Mouse (Mus musculus) lung, adult 2 months (tissue): ENCODE measurements around the gene Timm8b. TPM values are rescaled to one million over a fixed set of nuclear protein-coding genes. Genes with fewer than 3 reads are reported as not detected.

Experiments
- DNase-seq: peaks from one replicate; pipeline ENCODE4 v3.0.0; 2022
- H3K4me1 ChIP-seq: fragments of 200-500 bp; 2 replicates; pipeline ENCODE4 v1.6.1; 2011; ENCODE audit warnings: low read length; ENCODE audit not compliant: control insufficient read depth, insufficient read depth
- H3K4me3 ChIP-seq: fragments of 200-500 bp; replicated peaks from 2 replicates; pipeline ENCODE3; 2011; ENCODE audit warnings: low read depth, mild to moderate bottlenecking, control low read depth, low read length; ENCODE audit errors: extremely low read depth
- CTCF ChIP-seq: fragments of 200-500 bp; IDR thresholded peaks from 2 replicates; pipeline ENCODE4 v1.5.1; 2011; ENCODE audit warnings: mild to moderate bottlenecking, low read length, control low read depth; ENCODE audit not compliant: insufficient read depth
- POLR2A ChIP-seq: fragments of 200-500 bp; IDR thresholded peaks from 2 replicates; pipeline ENCODE4 v1.6.1; 2011; ENCODE audit warnings: low read depth, mild to moderate bottlenecking, control low read depth, low read length, borderline replicate concordance; ENCODE audit errors: extremely low read depth
- WGBS: fragments of 180-500 bp; shearing (Covaris S2); methylation state at CpG from one replicate; pipeline ENCODE4 v1.1.7; 2018; 5-methylcytosine and 5-hydroxymethylcytosine counted together
- polyA plus RNA-seq: library from polyadenylated mRNA; depleted of rRNA; stranded (reverse); fragments of >200 nt; gene quantifications from 2 replicates; pipeline ENCODE4 v1.2.3, GENCODE M21; 2012; rRNA removed

The Timm8b gene
- polyA plus RNA-seq, 1 experiment = 90.8 TPM

DNA sequence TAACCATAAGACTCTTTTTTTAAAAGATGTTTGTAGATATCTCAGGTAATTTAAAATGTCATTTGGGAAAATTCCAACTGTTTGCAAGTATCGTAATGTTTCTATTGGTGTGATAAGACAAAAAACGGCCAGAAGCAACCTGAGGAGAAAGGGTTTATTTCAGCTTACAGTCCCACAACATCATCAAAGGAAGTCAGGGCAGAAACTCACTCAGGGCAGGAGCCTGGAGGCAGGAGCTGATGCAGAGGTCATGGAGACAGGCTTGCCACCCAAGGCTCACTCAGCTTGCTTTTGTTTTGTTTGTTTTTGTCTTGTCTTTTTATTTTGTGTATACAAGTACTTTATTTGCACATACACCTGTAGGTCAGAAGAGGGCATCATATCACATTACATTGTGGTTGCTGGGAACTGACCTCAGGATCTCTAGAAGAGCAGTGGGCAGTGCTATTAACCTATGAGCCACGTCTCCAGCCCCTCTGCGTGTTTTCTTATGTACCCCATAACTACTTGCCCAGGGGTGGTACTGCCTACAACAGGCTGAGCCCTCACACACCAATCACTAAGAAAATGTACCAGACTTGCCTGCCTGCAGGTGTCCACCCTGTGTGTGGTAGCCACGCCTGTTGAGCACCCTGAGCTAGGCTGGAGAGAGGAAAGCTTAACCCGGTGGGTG lies 28.4 kb downstream of the Timm8b start:
- WGBS = 86% methylated on average over 6 of the region's 6 CpGs
- H3K4me3 ChIP-seq = no peak overlapping the region
- no peak for DNase-seq
- H3K4me1 ChIP-seq = no peaks in the 10 kb centered on the region
- TF ChIP-seq POLR2A (no peak), CTCF (no peak)

DNA sequence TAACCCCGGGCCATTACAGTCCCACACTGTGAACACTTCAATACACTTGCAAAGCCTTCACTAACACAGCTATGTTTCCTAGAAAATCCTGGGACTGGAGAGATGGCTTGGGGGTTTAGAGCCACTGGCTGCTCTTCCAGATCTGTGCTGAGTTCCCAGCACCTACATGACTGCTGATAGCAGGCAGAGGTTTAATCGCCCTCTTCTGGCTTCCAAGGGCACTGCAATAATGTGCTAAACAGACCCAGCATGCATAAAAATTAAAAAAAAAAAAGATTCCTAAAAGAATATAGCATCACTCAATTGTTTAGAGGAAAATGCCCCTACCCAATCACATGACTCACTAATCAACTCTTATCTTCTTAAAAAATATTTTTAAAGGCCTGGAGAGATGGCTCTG lies 29.3 kb downstream of the Timm8b start:
- TF ChIP-seq CTCF (no peak), POLR2A (no peak)
- 59% methylated on average over 2 of the region's 2 CpGs for WGBS
- Histone ChIP-seq H3K4me3 (no peak overlapping the region), H3K4me1 (no peaks in the 10 kb centered on the region)
- DNase-seq = no peak

DNA sequence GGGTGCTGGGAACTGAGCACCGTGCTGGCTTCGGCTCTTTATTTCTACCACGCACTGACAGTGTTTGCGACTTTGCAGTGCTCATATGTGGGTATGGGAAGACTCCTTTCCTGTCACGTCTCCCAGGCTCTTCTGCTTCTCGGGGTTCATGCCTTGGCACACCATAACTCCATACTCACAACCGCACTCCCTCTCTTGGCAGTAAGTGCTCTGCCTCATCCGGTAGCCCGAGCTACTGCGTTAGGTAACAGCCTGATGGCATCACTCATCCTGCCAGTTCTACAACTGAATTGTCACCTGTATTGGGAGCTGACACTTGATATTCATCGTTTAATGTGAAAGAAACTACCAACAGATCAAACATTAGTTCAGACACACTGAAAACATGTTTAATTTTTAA lies 30.6 kb downstream of the Timm8b start:
- no peak overlapping the region for H3K4me3 ChIP-seq
- TF ChIP-seq CTCF (no peak), POLR2A (no peak)
- H3K4me1 ChIP-seq = no peaks in the 10 kb centered on the region
- 94% methylated on average over 11 of the region's 11 CpGs for WGBS
- no peak for DNase-seq

- H3K4me1 ChIP-seq = no peaks in the 10 kb centered on the region
- 76% methylated on average over 10 of the region's 10 CpGs for WGBS
- no peak overlapping the region for H3K4me3 ChIP-seq
- TF ChIP-seq POLR2A (no peak), CTCF (no peak)
- no peak for DNase-seq
Measured at GRCm38 (mm10) chr9:50646826-50647370, 43.2 kb downstream of the Timm8b start.

- no peak for DNase-seq
- Histone ChIP-seq H3K4me1 (no peaks in the 10 kb centered on the region), H3K4me3 (no peak overlapping the region)
- TF ChIP-seq POLR2A (no peak), CTCF (no peak)
- 96% methylated on average over 10 of the region's 10 CpGs for WGBS
Measured at GRCm38 (mm10) chr9:50650503-50650902, 46.8 kb downstream of the Timm8b start.

Other genes with a start within 250 kb of the Timm8b start
- gene Plet1, start 109.4 kb upstream of the Timm8b start, polyA plus RNA-seq = 53.4 and 55.7 TPM in 2 replicates
- gene Pts, start 75.2 kb upstream of the Timm8b start, polyA plus RNA-seq = 30.6 and 33.1 TPM in 2 replicates
- 10.1 and 17.4 TPM in 2 replicates for gene Il18, start 49.1 kb upstream of the Timm8b start, polyA plus RNA-seq
- gene Bco2, start 48.7 kb upstream of the Timm8b start, polyA plus RNA-seq = 0.53 and 0.70 TPM in 2 replicates
- not detected in 2 replicates for gene Tex12, start 42.6 kb upstream of the Timm8b start, polyA plus RNA-seq
- gene Sdhd, start 98 bp upstream of the Timm8b start, polyA plus RNA-seq = 91.0 and 114 TPM in 2 replicates
- gene Pih1d2, start 13.4 kb downstream of the Timm8b start, polyA plus RNA-seq = 2.7 and 3.7 TPM in 2 replicates
- gene Nkapd1, start 13.6 kb downstream of the Timm8b start, polyA plus RNA-seq = 5.3 and 6.3 TPM in 2 replicates
- 13.2 and 20.5 TPM in 2 replicates for gene Dlat, start 55.9 kb downstream of the Timm8b start, polyA plus RNA-seq
- gene Dixdc1, start 135.6 kb downstream of the Timm8b start, polyA plus RNA-seq = 7.1 and 9.9 TPM in 2 replicates
- 14.1 and 23.5 TPM in 2 replicates for gene 2310030G06Rik, start 142.6 kb downstream of the Timm8b start, polyA plus RNA-seq
- gene Cryab, start 147.4 kb downstream of the Timm8b start, polyA plus RNA-seq = 405 and 528 TPM in 2 replicates
- 65.3 and 88.6 TPM in 2 replicates for gene Hspb2, start 148.4 kb downstream of the Timm8b start, polyA plus RNA-seq
- 3.8 and 5.0 TPM in 2 replicates for gene Fdxacb1, start 164.3 kb downstream of the Timm8b start, polyA plus RNA-seq
- gene Alg9, start 171.1 kb downstream of the Timm8b start, polyA plus RNA-seq = 17.1 and 20.1 TPM in 2 replicates
- 46.1 and 59.7 TPM in 2 replicates for gene 1110032A03Rik, start 171.6 kb downstream of the Timm8b start, polyA plus RNA-seq
- gene Ppp2r1b, start 241.4 kb downstream of the Timm8b start, polyA plus RNA-seq = 6.8 and 12.5 TPM in 2 replicates